Comparison of ENCODE assay signal across 8 mouse cellular contexts in genomic region chr11:120039581-120039980, GRCm38 (mm10). TPM values are rescaled to one million over a fixed set of nuclear protein-coding genes. Genes with fewer than 3 reads are reported as not detected.
DNase-seq lines count a peak whose midpoint lies in the region; ATAC-seq and TF ChIP-seq lines count a peak whose summit lies in the region.

No protein-coding gene starts in this region.

- TF ChIP-seq CTCF in kidney, adult 2 months (conservative IDR thresholded peaks at IDR 0.05; ENCODE audit: insufficient read depth, insufficient read length, low read depth, low read length), result no peak
- no peak for TF ChIP-seq CTCF in heart, postnatal 0 days (IDR thresholded peaks at IDR 0.05; ENCODE audit: low read depth)

- H3K9ac ChIP-seq in embryonic facial prominence, embryonic 12.5 days, result no peak overlapping the region
- 0 out of 2 replicates have a peak overlapping the region, but pooled peaks have one; percentile 40 for H3K9ac ChIP-seq in heart, postnatal 0 days (replicated peaks; ENCODE audit: low read depth, low read length)

- H3K4me2 ChIP-seq in embryonic facial prominence, embryonic 12.5 days (replicated peaks), result no peak overlapping the region
- H3K4me2 ChIP-seq in heart, postnatal 0 days (ENCODE audit: low read depth, low read length), result no peak overlapping the region

- H3K27ac ChIP-seq in kidney, adult 2 months (ENCODE audit: insufficient read depth, low read depth, low read length), result peak overlapping the region; percentile 43
- peak overlapping the region; percentile 30; the same call in 1 of the 2 replicates for H3K27ac ChIP-seq in embryonic facial prominence, embryonic 12.5 days
- peak overlapping the region; percentile 88 for H3K27ac ChIP-seq in heart, postnatal 0 days (ENCODE audit: low read depth)

- no peak overlapping the region for H3K4me3 ChIP-seq in kidney, adult 2 months (ENCODE audit: insufficient read depth, low read depth, low read length)
- H3K4me3 ChIP-seq in embryonic facial prominence, embryonic 12.5 days, result no peak overlapping the region
- H3K4me3 ChIP-seq in heart, postnatal 0 days (ENCODE audit: low read depth, low read length), result no peak overlapping the region

- TF ChIP-seq POLR2A in kidney, adult 2 months (IDR thresholded peaks at IDR 0.05; ENCODE audit: low read depth, low read length), result no peak

- no peaks in the 10 kb centered on the region for H3K27me3 ChIP-seq in kidney, adult 2 months (replicated peaks; ENCODE audit: control insufficient read depth, insufficient read depth, low read length)
- H3K27me3 ChIP-seq in embryonic facial prominence, embryonic 12.5 days, result no peaks in the 10 kb centered on the region
- no peaks in the 10 kb centered on the region for H3K27me3 ChIP-seq in heart, postnatal 0 days (ENCODE audit: control insufficient read depth, insufficient read depth, low read length)

- H3K36me3 ChIP-seq in kidney, adult 2 months (ENCODE audit: control insufficient read depth, insufficient read depth, low read length), result no peaks in the 10 kb centered on the region
- H3K36me3 ChIP-seq in embryonic facial prominence, embryonic 12.5 days, result no peaks in the 10 kb centered on the region
- no peaks in the 10 kb centered on the region for H3K36me3 ChIP-seq in heart, postnatal 0 days (replicated peaks; ENCODE audit: control insufficient read depth, insufficient read depth, low read length)

- no peak for TF ChIP-seq EP300 in heart, postnatal 0 days (IDR thresholded peaks at IDR 0.05; ENCODE audit: low read depth)

- DNase-seq in kidney, adult 2 months, result peak; percentile 51
- no peak for DNase-seq in kidney, adult 11 months
- DNase-seq in heart, postnatal 0 days (ENCODE audit: low spot score), result peak; percentile 70
- peak; percentile 72 for DNase-seq in lung, postnatal 10 days
- no peak for DNase-seq in layer of hippocampus, adult 18-20 months (ENCODE audit: low spot score in 2 of 2)
- no peak for DNase-seq in gastrocnemius, postnatal 25 days
- no peak for DNase-seq in left cerebral cortex, adult 9 months (ENCODE audit: low spot score in 2 of 2)

- WGBS in kidney, adult 2 months, result 44% methylated on average over 4 of the region's 4 CpGs
- WGBS in embryonic facial prominence, embryonic 12.5 days, result 25% methylated on average over 4 of the region's 4 CpGs
- WGBS in heart, postnatal 0 days, result 13% methylated on average over 4 of the region's 4 CpGs

- H3K9me3 ChIP-seq in embryonic facial prominence, embryonic 12.5 days, result no peaks in the 10 kb centered on the region
- no peaks in the 10 kb centered on the region for H3K9me3 ChIP-seq in heart, postnatal 0 days (replicated peaks; ENCODE audit: control insufficient read depth, low read length)

- H3K4me1 ChIP-seq in kidney, adult 2 months (ENCODE audit: control insufficient read depth, insufficient read depth, low read length), result no peaks in the 10 kb centered on the region
- peaks cover 7% of the 10 kb centered on the region; the same call in 1 of the 2 replicates for H3K4me1 ChIP-seq in embryonic facial prominence, embryonic 12.5 days
- H3K4me1 ChIP-seq in heart, postnatal 0 days (ENCODE audit: control insufficient read depth, insufficient read depth), result peaks cover 24% of the 10 kb centered on the region

- ATAC-seq in embryonic facial prominence, embryonic 12.5 days (ENCODE audit: insufficient number of reproducible peaks, insufficient read depth, low FRiP score, low TSS enrichment), result no peak
- ATAC-seq in heart, postnatal 0 days (ENCODE audit: insufficient read depth, low read depth), result peak; percentile 53

RNA-seq across cellular contexts. Expression of gene Aatk, which starts 7.4 kb away (rescaled TPM):
- 5.1 and 6.8 TPM in 2 replicates for polyA plus RNA-seq in kidney, adult 2 months (2012; rRNA removed)
- polyA plus RNA-seq in embryonic facial prominence, embryonic 12.5 days (2016; fragmentation: Nextera tagmentation; extraction: Ambion mirVana), result 5.8 and 5.9 TPM in 2 replicates
- total RNA-seq in heart, postnatal 0 days (2014; rRNA removed; ENCODE audit: low replicate concordance), result 4.7 and 22.1 TPM in 2 replicates
- 0.63 and 0.71 TPM in 2 replicates for polyA plus RNA-seq in heart, postnatal 0 days (2015; fragmentation: Nextera tagmentation; extraction: Ambion mirVana)
- 100 to 1,000 TPM; 205 to 215 TPM for total RNA-seq in layer of hippocampus, adult 18-20 months (2021)
- 1 to 10 TPM; 4.8 to 4.9 TPM for total RNA-seq in gastrocnemius, postnatal 25 days (2021)

RNA-seq across cellular contexts. Expression of gene Cep131, which starts 47.0 kb away (rescaled TPM):
- 5.8 and 6.8 TPM in 2 replicates for polyA plus RNA-seq in kidney, adult 2 months (2012; rRNA removed)
- polyA plus RNA-seq in embryonic facial prominence, embryonic 12.5 days (2016; fragmentation: Nextera tagmentation; extraction: Ambion mirVana), result 43.3 and 43.9 TPM in 2 replicates
- 3.8 and 8.5 TPM in 2 replicates for total RNA-seq in heart, postnatal 0 days (2014; rRNA removed; ENCODE audit: low replicate concordance)
- 6.8 and 8.2 TPM in 2 replicates for polyA plus RNA-seq in heart, postnatal 0 days (2015; fragmentation: Nextera tagmentation; extraction: Ambion mirVana)
- total RNA-seq in layer of hippocampus, adult 18-20 months (2021), result 10 to 100 TPM; 31.7 to 32.5 TPM
- 1 to 10 TPM; 5.1 to 7.2 TPM for total RNA-seq in gastrocnemius, postnatal 25 days (2021)

RNA-seq across cellular contexts. Expression of gene Tepsin, which starts 59.0 kb away (rescaled TPM):
- polyA plus RNA-seq in kidney, adult 2 months (2012; rRNA removed), result 28.5 and 35.6 TPM in 2 replicates
- polyA plus RNA-seq in embryonic facial prominence, embryonic 12.5 days (2016; fragmentation: Nextera tagmentation; extraction: Ambion mirVana), result 18.5 and 19.2 TPM in 2 replicates
- total RNA-seq in heart, postnatal 0 days (2014; rRNA removed; ENCODE audit: low replicate concordance), result 16.4 and 20.4 TPM in 2 replicates
- 8.6 and 8.7 TPM in 2 replicates for polyA plus RNA-seq in heart, postnatal 0 days (2015; fragmentation: Nextera tagmentation; extraction: Ambion mirVana)
- total RNA-seq in layer of hippocampus, adult 18-20 months (2021), result 10 to 100 TPM; 13.9 to 17.9 TPM
- total RNA-seq in gastrocnemius, postnatal 25 days (2021), result 1 to 10 TPM; 5.2 to 5.5 TPM

RNA-seq across cellular contexts. Expression of gene Ndufaf8, which starts 59.1 kb away (rescaled TPM):
- polyA plus RNA-seq in kidney, adult 2 months (2012; rRNA removed), result 77.7 and 79.3 TPM in 2 replicates
- 67.4 and 73.6 TPM in 2 replicates for polyA plus RNA-seq in embryonic facial prominence, embryonic 12.5 days (2016; fragmentation: Nextera tagmentation; extraction: Ambion mirVana)
- 52.7 and 84.8 TPM in 2 replicates for total RNA-seq in heart, postnatal 0 days (2014; rRNA removed; ENCODE audit: low replicate concordance)
- polyA plus RNA-seq in heart, postnatal 0 days (2015; fragmentation: Nextera tagmentation; extraction: Ambion mirVana), result 118 and 132 TPM in 2 replicates
- 10 to 100 TPM; 38.6 to 39.3 TPM for total RNA-seq in layer of hippocampus, adult 18-20 months (2021)
- total RNA-seq in gastrocnemius, postnatal 25 days (2021), result 10 to 100 TPM; 30.9 to 39.5 TPM

Comparison
In these comparisons a context has a peak if more than half of its experiments do, and no peak if none do; other contexts are left out.
1. DNase-seq: peak in kidney, adult 2 months (single experiment), heart, postnatal 0 days (single experiment) and lung, postnatal 10 days (single experiment); none in kidney, adult 11 months (single experiment), layer of hippocampus, adult 18-20 months (0 of 2), gastrocnemius, postnatal 25 days (single experiment) and left cerebral cortex, adult 9 months (0 of 2).
2. H3K27ac ChIP-seq: peak in every context shown above with its lines; median percentile 88 in heart, postnatal 0 days; 43 in kidney, adult 2 months; 30 in embryonic facial prominence, embryonic 12.5 days.